Mouse (Mus musculus) cerebellum, postnatal 10 days (tissue): ENCODE measurements at regions not wholly inside any gene's neighbourhood (a gene's known extent, or its start where the extent isn't known, plus 50 kb on each side); places are given as distances from the start of the nearest gene placed in this dataset.
"Not testable (repeated sequence)": the region's sequence is repeated elsewhere in the genome, so short reads cannot be mapped to it uniquely, and the experiment has no call there.

Source experiments
- DNase-seq, 2 experiments: peaks; one replicate each; pipeline ENCODE4 v3.0.0; 2021; ENCODE audit warnings: mixed read lengths in 2 of 2

- DNase-seq: no peak
Observed at GRCm38 (mm10) chr7:64027100-64027499, 88.4 kb upstream of the Klf13 start.

GRCm38 (mm10) chr7:64025155-64025554 lies 86.4 kb upstream of the Klf13 start:
- peak; percentile 43 to 45 for DNase-seq

DNA sequence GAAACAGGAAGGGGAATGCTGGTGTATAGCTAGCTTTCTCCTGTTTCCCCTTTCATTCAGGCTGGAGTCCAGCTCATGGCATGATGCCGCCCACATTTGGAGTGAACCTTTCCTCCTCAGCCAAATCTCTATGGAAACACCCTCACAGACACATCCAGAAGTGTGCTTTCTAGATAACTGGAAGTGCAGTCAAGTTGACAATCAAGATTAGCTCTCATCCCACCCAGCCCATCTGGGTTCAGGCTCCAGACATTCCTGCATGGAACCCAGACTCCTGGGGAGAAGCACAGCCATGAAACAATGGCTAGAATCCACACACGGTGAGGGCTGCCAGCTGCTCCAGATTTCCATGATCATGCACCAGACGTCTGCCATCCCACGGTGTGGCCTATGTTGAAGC lies 85.5 kb upstream of the Klf13 start:
- DNase-seq: peak; percentile 87 to 90

- no peak for DNase-seq
Observed at GRCm38 (mm10) chr7:64022711-64023468, 84.2 kb upstream of the Klf13 start.

DNA sequence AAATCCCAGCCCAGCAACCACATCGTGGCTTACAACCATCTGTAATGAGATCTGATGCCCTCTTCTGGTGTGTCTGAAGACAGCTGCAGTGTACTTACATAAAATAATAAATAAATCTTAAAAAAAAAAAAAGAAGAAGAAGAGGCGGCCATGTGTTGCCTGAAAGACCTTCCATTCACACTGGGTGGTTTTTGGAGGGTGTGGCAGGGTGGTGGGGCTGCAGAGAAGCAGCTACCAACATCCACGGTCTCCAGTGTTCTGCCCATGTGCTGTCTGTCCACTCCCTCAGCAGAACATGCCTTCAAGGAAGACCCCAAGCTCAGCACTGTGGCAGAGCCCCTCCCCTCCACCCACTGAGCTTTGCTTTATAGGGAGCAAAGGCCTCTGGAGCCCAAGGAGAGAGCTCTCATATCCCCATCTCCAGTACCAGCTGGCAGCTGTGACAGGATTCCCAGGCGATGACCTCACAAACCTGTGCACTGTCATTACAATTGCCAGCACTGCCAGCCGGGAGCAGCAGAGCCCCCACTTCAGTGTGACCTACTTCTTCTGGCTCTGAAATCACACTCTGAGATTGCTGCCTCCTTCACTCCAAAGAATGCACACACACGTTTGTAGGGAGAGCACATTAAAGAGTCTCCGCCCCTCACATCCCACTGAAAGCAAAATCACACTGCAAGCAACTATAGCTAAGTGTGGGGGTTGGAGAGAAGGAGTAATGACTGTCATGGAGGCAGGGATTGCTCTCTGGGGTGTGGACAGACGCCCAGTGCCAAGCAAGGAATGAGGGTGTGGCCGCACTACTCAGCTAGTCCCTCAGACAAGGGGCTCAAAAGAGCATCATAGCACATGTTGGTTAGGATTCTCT lies 82.8 kb upstream of the Klf13 start:
- DNase-seq: peak; percentile 75 to 79

DNA sequence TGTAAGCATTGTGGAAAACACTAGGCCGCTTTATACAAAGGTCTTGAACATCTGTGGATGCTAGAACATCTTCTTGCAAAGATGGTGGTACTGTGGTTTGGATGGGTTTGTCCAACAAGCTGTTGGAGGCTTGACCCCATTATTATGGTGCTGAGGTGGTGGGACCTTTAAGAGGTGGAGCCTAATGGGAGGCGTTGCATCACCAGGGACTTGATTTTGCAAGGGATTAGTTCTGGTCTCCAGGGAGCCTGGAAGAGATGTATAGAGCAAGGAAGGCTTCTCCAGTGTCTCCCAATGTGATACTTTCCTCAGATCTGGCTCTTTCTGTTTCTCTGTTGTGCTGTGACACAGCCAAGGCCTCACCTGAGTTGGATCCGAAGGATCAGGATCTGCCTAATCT lies 79.4 kb upstream of the Klf13 start:
- DNase-seq: no peak

DNA sequence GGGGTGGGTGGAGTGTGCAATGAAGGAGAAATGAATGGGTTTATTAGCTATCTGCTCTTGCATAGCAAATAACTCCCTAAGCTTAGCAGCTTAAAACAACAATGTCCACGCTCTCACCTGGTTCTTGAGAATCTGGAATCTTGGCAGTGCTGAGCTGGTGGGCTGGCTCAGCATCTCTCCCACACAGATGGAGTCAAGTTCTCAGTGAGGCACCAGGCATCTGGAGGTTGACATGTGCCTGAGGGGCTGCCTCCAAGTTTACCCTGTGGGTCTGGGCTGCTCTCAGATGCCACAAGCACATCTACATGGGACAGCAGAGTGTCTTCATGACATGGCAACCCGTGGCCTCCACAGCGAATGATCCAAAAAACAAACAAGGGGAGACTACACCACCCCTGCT lies 78.2 kb upstream of the Klf13 start:
- peak; percentile 62 to 63 for DNase-seq

DNA sequence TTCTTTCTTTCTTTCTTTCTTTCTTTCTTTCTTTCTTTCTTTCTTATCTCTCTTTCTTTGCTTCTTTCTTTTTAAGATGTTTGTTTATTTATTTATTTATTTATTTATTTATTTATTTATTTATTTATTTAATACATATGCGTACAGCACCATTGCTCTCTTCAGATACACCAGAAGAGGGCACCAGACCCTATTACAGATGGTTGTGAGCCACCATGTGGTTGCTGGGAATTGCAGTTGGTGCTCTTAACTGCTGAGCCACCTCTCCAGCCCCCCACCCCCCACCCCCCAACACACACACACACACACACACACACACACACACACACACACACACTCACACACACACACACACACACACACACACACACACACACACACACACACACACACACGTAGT lies 76.4 kb upstream of the Klf13 start:
- DNase-seq: not testable (repeated sequence)

GRCm38 (mm10) chr7:64014227-64014626 lies 75.5 kb upstream of the Klf13 start:
- DNase-seq: no peak

DNA sequence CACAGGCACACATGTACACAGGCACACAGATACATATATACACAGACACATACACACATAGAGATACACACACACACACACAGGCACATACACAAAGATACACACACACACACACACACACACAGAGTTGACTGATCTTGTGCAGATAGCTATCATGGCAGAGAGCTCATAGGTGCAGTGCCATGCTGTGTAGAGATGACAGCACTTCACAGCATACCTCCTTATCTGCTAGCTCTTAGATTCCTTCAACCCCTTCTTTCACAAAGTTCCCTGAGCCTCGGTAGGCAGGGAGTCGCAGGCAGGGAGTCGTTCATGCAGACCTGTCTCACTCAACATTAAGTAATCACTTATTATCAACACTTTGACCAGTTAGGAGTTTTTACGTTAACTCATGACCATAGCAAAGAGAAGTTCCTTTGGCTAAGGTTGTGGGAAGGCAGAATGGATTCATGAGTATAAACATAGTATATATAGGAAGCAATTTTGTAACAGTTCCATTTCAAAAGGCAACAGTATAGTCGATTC lies 74.4 kb upstream of the Klf13 start:
- no peak for DNase-seq

DNA sequence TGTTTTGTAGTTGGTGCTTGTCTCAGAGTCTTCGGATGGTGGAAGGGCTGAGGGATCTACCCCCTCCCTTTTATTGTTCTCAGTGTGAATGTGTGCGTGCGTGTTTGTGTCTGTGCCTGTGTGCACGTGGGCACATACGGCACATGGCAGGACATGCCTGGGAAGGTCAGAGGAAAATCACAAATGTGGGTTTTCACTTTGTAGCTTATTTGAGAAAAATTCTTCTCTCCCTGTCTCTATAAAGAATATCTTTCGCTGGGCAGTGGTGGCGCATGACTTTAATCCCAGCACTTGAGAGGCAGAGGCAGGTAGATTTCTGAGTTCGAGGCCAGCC lies 73.5 kb upstream of the Klf13 start:
- DNase-seq: no peak

GRCm38 (mm10) chr7:64011563-64012267 lies 73.0 kb upstream of the Klf13 start:
- DNase-seq: no peak

DNA sequence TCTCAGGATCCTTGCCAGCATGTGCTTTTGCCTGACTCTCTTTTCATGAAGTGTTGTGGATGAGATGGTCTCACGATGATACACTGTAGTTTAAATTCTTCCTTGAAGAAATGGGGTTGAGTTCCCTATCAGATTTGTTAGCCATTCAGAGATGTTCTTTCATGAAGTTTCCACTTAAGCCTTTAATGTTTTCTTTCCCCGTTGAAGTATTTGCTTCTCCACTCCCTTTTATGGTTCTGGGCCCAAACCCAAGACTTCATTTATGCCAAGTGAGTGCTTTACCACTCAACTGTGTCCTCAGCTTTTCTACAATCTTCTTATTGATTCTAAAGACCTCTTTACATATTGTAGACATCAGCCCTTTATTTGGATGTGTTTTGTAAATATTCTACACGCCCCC lies 71.9 kb upstream of the Klf13 start:
- DNase-seq: no peak

DNA sequence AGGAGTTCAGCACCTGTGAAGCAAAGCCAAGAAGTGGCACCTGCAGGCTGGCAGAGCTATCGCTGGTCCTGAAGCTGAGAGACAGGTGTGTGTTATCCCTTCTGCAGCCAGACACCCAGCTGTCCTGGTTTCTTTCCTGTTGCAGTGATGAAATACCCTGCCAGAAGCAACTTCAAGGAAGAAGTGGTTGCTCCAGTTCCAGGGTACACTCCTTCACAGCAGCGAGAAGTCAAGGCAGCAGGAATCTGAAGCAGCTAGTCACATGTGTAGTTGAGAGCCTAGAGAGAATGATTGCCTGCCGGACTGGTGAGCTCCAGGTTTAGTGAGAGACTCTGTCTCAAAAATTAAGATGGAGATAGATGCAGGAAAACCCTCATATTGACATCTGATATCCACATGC lies 69.1 kb upstream of the Klf13 start:
- no peak for DNase-seq

- no peak for DNase-seq
Observed at GRCm38 (mm10) chr7:64006935-64007334, 68.2 kb upstream of the Klf13 start.

DNA sequence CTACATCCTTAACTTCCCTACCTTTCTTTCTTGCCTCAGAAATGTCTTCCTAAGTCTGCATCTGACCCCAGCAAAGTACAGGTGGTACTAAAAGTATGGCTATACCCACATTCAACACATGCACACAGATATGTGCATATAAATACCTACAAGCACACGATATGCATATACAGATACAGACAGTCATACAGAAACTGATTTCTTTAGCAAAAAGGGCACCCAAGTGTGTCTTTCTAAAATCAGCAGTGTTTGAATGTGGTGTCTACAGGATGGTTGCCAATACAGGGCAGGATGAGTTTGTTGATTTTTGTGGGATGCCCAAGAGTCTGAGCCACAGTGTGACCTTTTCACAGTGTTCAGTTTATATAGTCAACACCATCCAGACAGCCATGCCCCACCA lies 67.0 kb upstream of the Klf13 start:
- no peak for DNase-seq

GRCm38 (mm10) chr7:64003904-64004303 lies 65.2 kb upstream of the Klf13 start:
- DNase-seq: no peak

DNA sequence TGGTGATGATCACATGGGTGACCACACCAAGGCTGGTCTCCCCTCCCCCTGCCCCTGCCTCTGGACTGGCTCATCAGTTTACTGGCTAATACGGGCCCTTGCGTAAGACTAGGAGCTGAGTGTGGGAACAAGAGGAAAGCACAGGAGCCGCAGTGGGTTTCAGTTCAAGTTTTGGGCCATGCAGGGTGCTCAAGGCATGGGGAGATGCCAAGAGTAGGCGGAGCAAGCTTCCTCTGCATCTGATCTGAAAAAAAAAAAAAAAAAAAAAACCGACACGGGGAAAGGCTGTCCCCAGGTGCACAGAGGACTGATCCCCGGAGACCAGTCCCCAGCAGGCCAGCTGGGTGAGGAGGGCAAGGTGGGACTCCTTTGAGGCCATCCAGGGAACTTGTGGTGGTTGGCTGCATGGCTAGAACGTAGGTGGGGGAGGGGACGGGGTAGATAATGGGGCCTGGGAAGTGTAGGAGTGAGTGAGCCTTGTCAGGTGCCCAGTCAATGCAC lies 62.9 kb upstream of the Klf13 start:
- no peak for DNase-seq

DNA sequence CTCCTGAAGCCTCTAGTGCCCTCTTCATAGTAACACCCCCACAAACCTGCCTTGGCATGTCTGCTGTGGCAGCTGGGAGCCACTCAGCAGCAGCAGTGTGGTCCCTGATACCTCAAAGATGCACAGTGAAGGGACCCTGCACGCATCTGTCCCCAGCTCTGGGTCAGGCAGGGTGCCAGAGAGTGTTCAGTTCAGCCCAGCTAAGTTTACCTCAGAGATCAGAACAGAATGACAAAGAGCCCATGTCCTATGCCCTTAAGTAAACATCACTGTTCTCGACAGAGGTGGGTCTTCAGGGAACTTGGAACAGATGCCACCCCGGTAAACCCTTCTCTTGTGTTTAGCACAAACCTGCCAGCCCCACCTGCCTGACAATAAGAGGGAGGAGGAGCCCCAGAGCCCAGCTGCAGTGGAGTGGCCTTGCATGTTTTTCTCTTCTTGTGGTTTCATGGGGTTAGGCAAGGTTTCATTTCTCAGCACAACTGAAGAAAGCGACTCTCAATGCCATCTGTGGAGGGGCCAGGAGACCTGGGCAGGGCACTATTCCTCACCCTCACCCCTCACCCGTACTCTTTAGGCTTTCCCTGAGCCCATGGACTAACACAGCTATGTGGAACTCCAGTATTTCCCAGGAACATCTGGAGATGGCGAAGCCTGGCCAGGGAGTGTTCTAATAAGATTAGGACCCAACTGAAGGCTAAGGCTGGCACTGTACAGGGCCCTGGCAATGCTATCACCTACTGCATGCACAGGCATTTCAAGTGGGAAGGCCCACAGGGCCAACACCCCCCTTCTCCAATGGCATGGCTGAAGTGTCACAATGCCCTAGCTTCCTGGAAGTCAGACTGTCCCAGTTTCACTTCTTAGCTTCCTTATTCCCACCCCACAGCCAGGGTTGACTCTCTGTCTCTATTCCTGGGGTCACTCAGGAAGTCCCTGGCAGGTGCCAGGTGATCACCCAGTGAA lies 60.6 kb upstream of the Klf13 start:
- DNase-seq: no peak

GRCm38 (mm10) chr7:63997997-63998396 lies 59.3 kb upstream of the Klf13 start:
- no peak for DNase-seq

DNA sequence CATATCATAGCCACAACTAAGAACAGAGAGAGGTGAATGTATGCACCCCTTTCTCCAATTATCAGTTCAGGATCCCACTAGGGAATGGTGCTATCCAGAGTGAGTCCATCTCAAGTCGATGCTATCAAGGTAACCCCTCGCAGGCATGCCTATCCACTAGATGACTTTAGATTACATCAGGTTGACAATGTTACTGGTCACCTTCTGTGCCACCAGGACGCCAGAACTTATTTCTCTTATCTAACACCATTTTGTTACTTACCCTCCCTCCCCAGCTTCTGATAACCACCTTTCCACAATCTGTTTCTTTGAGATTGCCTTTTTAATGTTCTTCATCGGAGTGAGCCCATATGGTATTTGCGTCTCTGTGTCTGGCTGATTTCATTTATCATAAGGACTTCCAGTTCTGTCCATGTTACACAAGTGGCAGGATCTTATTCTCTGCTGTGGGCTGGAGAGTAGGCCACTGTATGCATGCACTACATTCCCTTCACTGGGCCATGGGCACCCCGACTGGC lies 57.9 kb upstream of the Klf13 start:
- DNase-seq: no peak
